Mouse (Mus musculus): ENCODE measurements at regions not wholly inside any gene's neighbourhood (a gene's known extent, or its start where the extent isn't known, plus 50 kb on each side); places are given as distances from the start of the nearest gene placed in this dataset.

DNA sequence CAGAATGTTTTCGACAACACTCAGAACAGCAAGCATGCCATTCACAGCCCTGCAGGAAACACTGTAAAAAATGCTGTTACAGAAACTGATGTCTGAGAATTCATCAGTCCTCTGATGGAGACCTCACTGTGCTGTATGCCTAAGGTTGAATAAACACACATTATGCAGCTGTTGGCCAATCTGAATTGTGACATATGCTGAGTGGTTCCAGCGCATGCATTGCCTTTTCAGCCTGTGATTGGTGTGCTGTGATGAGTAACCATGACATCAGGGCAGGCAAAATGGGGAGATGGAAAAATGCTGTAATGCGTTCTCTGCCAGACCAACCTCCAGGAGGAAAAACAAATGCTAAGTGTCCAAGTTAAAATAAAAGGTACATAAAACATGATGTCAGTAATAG is 620.3 kb downstream of the Utrn start:
- TF ChIP-seq POLR2A (IDR thresholded peaks at IDR 0.05; ENCODE audit: control insufficient read depth in 1 of 2, insufficient read depth in 1 of 2, low read depth in 1 of 2, low read length in 2 of 2, poor library complexity in 1 of 2) (no peak), MXI1 (IDR thresholded peaks at IDR 0.05; ENCODE audit: low read depth, low read length) (no peak), CTCF (IDR thresholded peaks at IDR 0.05 in 2 of 3, conservative IDR thresholded peaks at IDR 0.05 in 1 of 3; ENCODE audit: control insufficient read depth in 1 of 3, insufficient read depth in 1 of 3, low read depth in 2 of 3, low read length in 3 of 3, poor library complexity in 1 of 3, severe bottlenecking in 1 of 3) (no peak), SMC3 (IDR thresholded peaks at IDR 0.05; ENCODE audit: low read depth, low read length) (no peak), E2F4 (IDR thresholded peaks at IDR 0.05; ENCODE audit: borderline replicate concordance, low read depth, low read length) (no peak), POLR2AphosphoS2 (IDR thresholded peaks at IDR 0.05; ENCODE audit: low read length) (no peak), MAX (IDR thresholded peaks at IDR 0.05; ENCODE audit: low read length) (no peak), GATA1 (IDR thresholded peaks at IDR 0.05; ENCODE audit: low read depth, low read length) (no peak), USF1 (IDR thresholded peaks at IDR 0.05; ENCODE audit: low read depth, low read length) (no peak)

Measured in MEL (cell line).